Mouse (Mus musculus) adipocyte (in vitro differentiated cells): Measurements from ENCODE around the gene Thrb.

Source experiments
- DNase-seq: peaks from one replicate; pipeline ENCODE4 v3.0.0-alpha.2; 2016; ENCODE audit warnings: low spot score

Thrb gene

DNA sequence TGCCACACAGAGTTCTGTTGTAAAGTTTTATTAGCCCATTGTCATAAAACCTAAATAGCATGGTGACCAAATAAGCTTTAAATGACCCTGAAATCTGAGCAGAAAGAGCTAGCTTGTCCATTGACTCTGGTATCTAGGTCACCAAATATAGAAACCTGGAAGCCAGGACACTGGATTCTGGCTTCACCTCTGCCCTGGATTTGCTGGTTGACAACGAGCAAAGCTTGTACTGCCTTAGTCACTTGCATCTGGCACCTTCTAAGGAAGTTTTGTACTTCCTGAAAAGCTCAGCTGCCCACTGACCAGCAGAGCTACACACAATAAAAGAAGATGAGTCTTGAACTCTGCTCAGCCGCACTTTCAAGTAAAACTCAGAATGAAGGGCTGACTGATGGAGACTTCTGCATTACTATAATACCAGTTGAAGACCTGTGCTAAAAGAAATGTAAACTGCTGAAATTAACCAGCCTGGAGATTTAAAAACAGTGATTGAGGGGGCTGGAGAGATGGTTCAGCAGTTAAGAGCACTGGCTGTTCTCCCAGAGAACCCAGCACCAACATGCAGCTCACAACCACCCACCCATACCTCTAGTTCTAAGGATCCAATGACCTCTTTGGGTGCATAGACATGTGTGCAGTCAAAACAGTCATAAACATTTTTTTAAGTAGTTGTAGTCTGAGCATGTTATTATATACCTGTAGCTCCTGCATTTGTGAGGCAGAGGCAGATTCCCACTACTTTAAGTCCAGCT lies 369.3 kb downstream of the Thrb start:
- DNase-seq, result no peak

DNA sequence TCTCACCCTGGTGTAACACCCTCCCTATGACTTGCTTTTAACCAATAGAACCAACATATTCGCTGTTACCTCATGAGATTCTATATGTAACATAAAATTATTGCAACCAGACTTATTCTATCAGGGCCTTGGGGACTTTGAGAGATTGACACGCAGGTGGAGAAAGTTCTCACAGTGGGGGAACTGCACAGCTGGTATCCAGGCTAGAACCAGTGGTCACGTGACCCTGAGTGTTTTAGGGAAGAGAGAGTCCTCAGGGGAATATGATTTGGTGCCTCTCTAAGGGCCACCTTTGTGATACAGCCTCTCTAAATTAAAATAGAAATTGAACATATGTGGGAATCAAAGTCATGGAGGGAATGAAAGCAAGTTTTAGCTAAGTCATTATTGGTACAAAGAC lies 371.9 kb downstream of the Thrb start:
- DNase-seq, result no peak

DNA sequence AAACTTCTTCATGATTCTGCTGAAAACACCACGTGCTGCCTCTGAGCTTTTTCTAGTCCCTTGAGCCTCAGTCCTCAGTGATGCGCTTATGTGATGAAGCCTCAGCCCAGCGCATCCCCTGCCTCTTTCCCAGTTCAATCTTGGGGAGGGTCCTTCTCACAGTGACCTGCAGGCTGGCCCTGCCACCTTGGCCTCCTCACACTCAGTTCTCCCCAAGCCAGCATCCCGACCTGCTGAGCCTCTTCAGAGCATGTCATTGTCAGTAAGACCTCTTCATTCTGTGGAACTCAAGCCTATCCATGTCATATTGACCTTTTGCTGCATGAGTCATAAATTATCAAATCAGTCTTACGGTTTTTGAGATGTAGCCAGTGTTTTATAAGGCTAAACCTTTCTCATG lies 376.5 kb downstream of the Thrb start:
- no peak for DNase-seq

DNA sequence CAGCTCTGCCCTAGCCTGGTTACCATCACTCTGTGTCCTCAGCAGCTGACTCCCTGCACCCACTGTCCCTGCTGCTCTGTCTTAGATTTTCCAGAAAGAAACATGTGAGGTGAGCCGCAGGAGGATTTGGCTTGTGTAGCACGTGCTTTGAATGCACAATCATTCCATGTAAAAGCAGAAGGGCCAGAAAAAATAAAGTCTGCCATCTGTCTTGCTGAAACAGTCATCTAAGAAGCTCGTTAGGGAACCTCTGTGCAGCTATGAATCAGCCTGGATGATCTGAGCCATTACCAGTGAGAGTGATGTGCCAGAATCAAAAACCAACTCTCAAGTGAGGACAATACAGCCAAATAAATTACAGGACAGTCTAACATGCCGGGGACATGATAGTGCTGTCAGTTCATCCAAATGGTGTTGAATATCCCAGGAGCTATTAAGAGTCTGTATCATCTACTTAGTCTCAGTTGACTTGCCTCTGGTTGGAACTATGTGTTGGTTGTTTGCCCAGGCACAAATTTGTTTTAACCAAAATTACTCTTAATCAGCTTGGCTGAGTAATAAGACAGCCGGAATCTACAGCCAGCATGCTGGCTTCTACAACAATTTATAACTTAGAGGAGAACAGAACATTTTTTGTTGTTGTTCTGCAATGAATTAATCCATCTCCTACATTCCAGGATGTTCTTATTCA lies 402.2 kb downstream of the Thrb start:
- no peak for DNase-seq
